Mouse (Mus musculus) liver, embryonic 11.5 days (tissue): Measurements from ENCODE around the gene Fdxacb1. TPM values are rescaled to one million over a fixed set of nuclear protein-coding genes. Genes with fewer than 3 reads are reported as not detected.
A peak's percentile ranks its signal among the peaks of the same experiment; 100 is the strongest.

Experiments used
- ATAC-seq: fragments of 200-750 bp; cut with Nextera tagmentation; replicated peaks from 2 replicates; pipeline ENCODE4 v1.8.0; 2017; ENCODE audit warnings: moderate number of reproducible peaks, mild to moderate bottlenecking, moderate TSS enrichment, moderate library complexity; ENCODE audit not compliant: low FRiP score
- DNase-seq: peaks from one replicate; pipeline ENCODE4 v3.0.0-alpha.2; 2017; ENCODE audit warnings: low spot score
- H3K27ac ChIP-seq: fragments of 300-500 bp; sonication (generic); 2 replicates; pipeline ENCODE4 v1.5.1; 2014; ENCODE audit warnings: mild to moderate bottlenecking, low read depth, low read length, control low read depth
- H3K27me3 ChIP-seq: fragments of 300-500 bp; sonication (generic); replicated peaks from 2 replicates; pipeline ENCODE4 v1.6.1; 2014; ENCODE audit warnings: low read length, mixed read lengths; ENCODE audit not compliant: control insufficient read depth, insufficient read depth
- H3K36me3 ChIP-seq: fragments of 300-500 bp; sonication (generic); 2 replicates; pipeline ENCODE4 v1.6.1; 2014; ENCODE audit warnings: mild to moderate bottlenecking, low read length, moderate library complexity, mixed read lengths; ENCODE audit not compliant: control insufficient read depth, insufficient read depth
- H3K4me1 ChIP-seq: fragments of 300-500 bp; sonication (generic); replicated peaks from 2 replicates; pipeline ENCODE4 v1.6.1; 2014; ENCODE audit warnings: low read length, mixed read lengths; ENCODE audit not compliant: control insufficient read depth, insufficient read depth
- H3K4me2 ChIP-seq: fragments of 300-500 bp; sonication (generic); 2 replicates; pipeline ENCODE4 v1.6.1; 2014; ENCODE audit warnings: mild to moderate bottlenecking, control low read depth, moderate library complexity
- H3K4me3 ChIP-seq: fragments of 300-500 bp; sonication (generic); 2 replicates; pipeline ENCODE4 v1.5.1; 2014; ENCODE audit warnings: low read depth, low read length, control low read depth
- H3K9ac ChIP-seq: fragments of 300-500 bp; sonication (generic); 2 replicates; pipeline ENCODE4 v1.6.1; 2014; ENCODE audit warnings: low read depth, low read length, control low read depth
- H3K9me3 ChIP-seq: fragments of 300-500 bp; sonication (generic); 2 replicates; pipeline ENCODE4 v1.6.1; 2016; ENCODE audit warnings: low read length, inconsistent platforms, mixed read lengths; ENCODE audit not compliant: control insufficient read depth
- WGBS: fragments of 180-500 bp; shearing (Covaris S2); extraction: QIAGEN DNeasy Blood & Tissue Kit; methylation state at CpG from one replicate; pipeline ENCODE4 v1.1.7; 2014; 5-methylcytosine and 5-hydroxymethylcytosine counted together
- polyA plus RNA-seq: library from polyadenylated mRNA; unstranded; fragments of >200 nt; fragmentation: Nextera tagmentation; extraction: Ambion mirVana; gene quantifications from 2 replicates; pipeline ENCODE4 v1.2.1, GENCODE M21; 2014

Fdxacb1 gene
- polyA plus RNA-seq, 1 experiment from 2014 or later: 15.7 TPM

DNA sequence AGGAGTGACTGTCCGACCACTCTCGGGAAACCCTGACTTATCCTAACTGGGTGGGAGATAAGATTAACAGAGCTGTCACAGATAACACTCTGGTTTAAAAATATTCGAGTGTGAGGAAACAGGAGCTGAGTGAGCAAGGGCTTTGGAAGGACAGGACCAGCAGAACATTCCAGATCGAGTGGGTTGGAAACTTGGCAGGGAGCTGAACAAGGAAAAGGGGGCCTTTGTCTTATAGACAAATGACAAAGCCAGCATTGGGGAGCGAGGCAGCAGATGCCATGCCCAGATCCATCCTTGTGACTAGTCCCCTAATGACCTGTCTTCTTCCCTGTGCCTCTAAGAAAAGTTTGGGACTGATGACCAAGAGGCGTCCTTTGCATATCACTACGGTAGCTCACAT is 14.1 kb upstream of the Fdxacb1 start:
- no peaks in the 10 kb centered on the region for H3K9me3 ChIP-seq
- no peak for DNase-seq
- no peak for ATAC-seq
- no peak overlapping the region for H3K4me2 ChIP-seq
- H3K9ac ChIP-seq: no peak overlapping the region
- peaks cover 9% of the 10 kb centered on the region; the same call in 1 of the 2 replicates for H3K27me3 ChIP-seq
- no peak overlapping the region for H3K4me3 ChIP-seq
- no peaks in the 10 kb centered on the region for H3K36me3 ChIP-seq
- H3K4me1 ChIP-seq: 0 out of 2 replicates have a peak, but pooled peaks cover 2% of the 10 kb centered on the region
- 40% methylated on average over 7 of the region's 7 CpGs for WGBS
- no peak overlapping the region for H3K27ac ChIP-seq

DNA sequence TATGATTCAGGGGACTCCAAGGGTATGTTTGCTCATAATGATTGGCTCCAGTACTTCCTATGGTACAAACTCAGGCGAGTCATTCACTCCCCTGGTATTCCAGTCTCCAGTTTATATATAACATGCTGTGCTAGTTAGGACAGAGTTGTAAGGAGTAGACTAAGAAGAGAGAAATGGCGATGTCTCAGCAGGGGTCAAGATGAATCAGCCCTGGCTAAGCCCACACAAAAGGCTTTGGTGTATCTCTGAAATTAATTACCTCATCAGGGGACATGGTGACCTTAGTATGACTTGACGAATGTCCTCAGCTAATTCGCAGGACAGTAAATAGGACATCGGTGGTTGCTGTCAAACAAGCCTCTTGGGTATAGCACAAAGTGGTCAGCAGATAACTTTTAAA is 11.3 kb upstream of the Fdxacb1 start:
- Histone ChIP-seq H3K27me3 (peaks cover 5% of the 10 kb centered on the region; the same call in 1 of the 2 replicates), H3K27ac (no peak overlapping the region), H3K4me1 (0 out of 2 replicates have a peak, but pooled peaks cover 2% of the 10 kb centered on the region), H3K9ac (no peak overlapping the region), H3K4me3 (no peak overlapping the region), H3K4me2 (no peak overlapping the region), H3K36me3 (no peaks in the 10 kb centered on the region), H3K9me3 (no peaks in the 10 kb centered on the region)
- no peak for DNase-seq
- no peak for ATAC-seq
- 61% methylated on average over 5 of the region's 5 CpGs for WGBS

DNA sequence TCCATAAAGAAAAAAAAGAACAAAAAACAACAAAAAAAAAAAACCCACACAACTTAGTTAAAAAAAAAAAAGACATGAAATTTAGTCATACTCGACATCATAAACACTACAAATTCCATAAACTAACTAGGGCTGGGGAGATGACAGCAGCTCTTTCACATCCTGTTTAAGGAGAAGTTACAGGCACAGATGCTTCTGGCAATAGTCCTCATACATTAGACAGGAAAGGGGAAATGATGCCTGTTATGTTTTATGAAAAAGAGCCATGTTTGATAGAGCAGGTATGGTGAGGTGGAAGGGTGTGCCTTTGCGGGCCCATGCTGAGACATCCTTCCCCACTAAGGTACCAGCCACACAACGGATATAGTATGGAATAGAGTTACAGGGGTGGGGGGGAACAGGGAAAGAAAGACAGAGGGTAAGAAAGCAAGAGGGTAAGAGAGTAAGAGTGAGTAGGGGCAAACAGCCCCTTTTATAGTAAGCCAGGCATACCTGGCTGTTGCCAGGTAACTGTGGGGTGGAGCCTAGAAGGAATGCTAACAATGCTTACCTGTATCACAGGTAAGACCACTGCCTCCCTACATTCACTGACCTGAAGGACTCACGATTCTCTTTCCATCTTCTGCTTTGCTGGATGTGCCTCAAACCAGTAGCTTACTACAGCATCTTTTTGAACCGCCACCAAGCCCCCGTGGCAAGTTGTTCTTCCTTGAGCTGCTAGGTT is 6.4 kb upstream of the Fdxacb1 start:
- DNase-seq: no peak
- Histone ChIP-seq H3K4me1 (no peaks in the 10 kb centered on the region), H3K4me2 (no peak overlapping the region), H3K9ac (no peak overlapping the region), H3K27ac (no peak overlapping the region), H3K9me3 (no peaks in the 10 kb centered on the region), H3K36me3 (no peaks in the 10 kb centered on the region), H3K27me3 (no peaks in the 10 kb centered on the region), H3K4me3 (no peak overlapping the region)
- WGBS: 66% methylated on average over 6 of the region's 6 CpGs
- no peak for ATAC-seq

DNA sequence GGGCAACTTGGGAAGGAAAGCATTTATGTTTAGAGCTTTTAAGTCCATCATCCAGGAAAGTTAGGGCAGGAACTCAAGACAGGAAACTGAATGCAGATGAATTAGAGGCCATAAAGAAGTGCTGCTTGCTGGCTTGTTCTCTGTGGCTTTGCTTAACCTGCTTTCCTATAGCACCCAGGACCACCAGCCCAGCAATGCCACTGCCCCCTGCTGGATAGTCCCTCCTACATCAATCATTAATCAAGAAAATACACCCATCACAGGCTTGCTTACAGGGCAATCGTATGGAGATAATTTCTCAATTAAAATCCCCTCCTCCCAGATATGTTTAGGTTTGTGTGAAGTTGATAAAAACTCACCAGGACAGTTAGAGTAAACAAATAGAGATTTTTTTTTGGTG is 4.7 kb upstream of the Fdxacb1 start:
- Histone ChIP-seq H3K9ac (no peak overlapping the region), H3K4me1 (no peaks in the 10 kb centered on the region; the same call in 1 of the 2 replicates), H3K27ac (no peak overlapping the region), H3K27me3 (no peaks in the 10 kb centered on the region), H3K4me2 (no peak overlapping the region), H3K4me3 (no peak overlapping the region), H3K9me3 (no peaks in the 10 kb centered on the region), H3K36me3 (no peaks in the 10 kb centered on the region)
- no peak for ATAC-seq
- DNase-seq: no peak
- WGBS: 68% methylated on average over 1 of the region's 1 CpGs

DNA sequence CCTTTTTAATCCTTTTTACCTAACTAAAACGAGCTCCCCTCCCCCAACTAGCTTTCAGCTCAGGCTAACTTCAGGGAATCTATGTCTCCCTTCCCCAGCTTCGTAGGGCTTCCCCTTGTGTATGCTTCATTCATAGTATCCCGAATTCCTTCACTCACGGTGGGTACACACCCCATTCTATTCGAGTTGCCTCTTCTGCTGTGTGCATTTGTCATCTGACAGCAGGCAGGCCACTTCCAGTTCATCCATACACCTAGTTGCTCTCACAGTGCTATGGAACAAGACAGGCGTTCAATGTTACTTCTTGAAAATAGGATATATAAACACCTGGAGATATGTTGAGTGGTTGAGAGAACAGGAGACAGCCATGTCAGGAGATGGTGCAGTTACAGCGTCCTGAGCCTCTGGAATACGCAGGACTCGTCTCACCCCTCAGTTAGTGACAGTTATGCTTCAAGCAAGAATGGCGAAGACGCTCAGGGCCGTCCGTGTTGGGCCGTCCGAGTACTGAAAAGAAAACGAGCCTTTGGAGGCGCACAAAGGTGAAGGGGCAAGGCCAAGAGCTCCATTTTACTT is 417 bp upstream of the Fdxacb1 start:
- peak overlapping the region; percentile 86 for H3K4me2 ChIP-seq
- peak; percentile 26 for ATAC-seq
- peak overlapping the region; percentile 64 for H3K4me3 ChIP-seq
- H3K9me3 ChIP-seq: no peaks in the 10 kb centered on the region
- 4% methylated on average over 17 of the region's 17 CpGs for whole genome bisulfite sequencing
- H3K27me3 ChIP-seq: no peaks in the 10 kb centered on the region
- no peaks in the 10 kb centered on the region for H3K36me3 ChIP-seq
- H3K4me1 ChIP-seq: peaks cover 8% of the 10 kb centered on the region; the same call in 1 of the 2 replicates
- peak overlapping the region; percentile 76 for H3K9ac ChIP-seq
- DNase-seq: no peak
- peak overlapping the region; percentile 91 for H3K27ac ChIP-seq

DNA sequence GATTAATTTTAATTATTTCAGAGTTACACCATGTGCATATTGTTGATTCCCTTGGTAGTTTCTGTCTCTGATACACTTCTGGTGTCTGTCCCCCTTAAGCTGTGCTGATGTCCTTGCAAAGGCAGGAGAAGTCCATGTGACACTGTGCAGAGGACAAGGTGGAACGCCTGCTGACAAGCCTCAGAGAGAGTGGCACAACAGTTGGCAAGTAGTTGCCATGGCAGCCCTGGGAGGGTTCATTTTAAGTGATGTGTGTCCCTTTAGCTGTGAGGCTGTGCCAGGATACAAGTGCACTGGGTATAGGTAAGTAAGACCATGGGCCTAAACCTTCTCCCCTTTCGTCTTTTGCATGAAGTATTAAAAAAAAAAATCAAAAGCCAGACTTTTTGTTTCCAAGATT is 2.0 kb downstream of the Fdxacb1 start:
- Histone ChIP-seq H3K27me3 (no peaks in the 10 kb centered on the region), H3K4me2 (no peak overlapping the region), H3K4me1 (peaks cover 16% of the 10 kb centered on the region), H3K9me3 (no peaks in the 10 kb centered on the region), H3K9ac (no peak overlapping the region), H3K27ac (no peak overlapping the region), H3K36me3 (no peaks in the 10 kb centered on the region), H3K4me3 (no peak overlapping the region)
- WGBS: 90% methylated on average over 2 of the region's 2 CpGs
- DNase-seq: no peak
- no peak for ATAC-seq

DNA sequence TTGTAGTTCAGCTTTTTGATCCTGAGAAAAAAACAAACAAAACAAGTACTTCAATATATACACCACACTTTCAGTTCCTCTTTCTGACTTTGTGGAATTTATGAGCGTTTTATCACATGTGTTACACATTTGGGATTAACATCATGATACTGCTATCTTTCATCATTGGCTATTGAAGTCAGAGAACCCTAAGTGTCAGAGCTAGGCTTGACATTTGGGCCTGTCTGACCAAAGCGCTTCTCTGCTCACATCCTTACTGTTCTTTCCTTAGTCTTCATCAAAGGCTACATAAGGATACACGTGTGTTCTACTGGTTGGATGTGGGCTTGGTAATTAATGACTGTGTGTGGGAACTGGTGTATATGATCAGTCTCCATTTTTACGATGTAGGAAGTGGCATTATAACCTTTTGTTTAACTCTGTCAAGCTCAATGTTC is 6.0 kb downstream of the Fdxacb1 start:
- Histone ChIP-seq H3K9me3 (no peaks in the 10 kb centered on the region), H3K4me3 (peak overlapping the region; percentile 89; the same call in 1 of the 2 replicates), H3K27ac (no peak overlapping the region; the same call in 1 of the 2 replicates), H3K27me3 (no peaks in the 10 kb centered on the region), H3K9ac (peak overlapping the region; percentile 30; the same call in 1 of the 2 replicates), H3K36me3 (no peaks in the 10 kb centered on the region; the same call in 1 of the 2 replicates), H3K4me2 (peak overlapping the region; percentile 84), H3K4me1 (peaks cover 19% of the 10 kb centered on the region)
- DNase-seq: no peak
- 61% methylated on average over 4 of the region's 4 CpGs for WGBS
- no peak for ATAC-seq

DNA sequence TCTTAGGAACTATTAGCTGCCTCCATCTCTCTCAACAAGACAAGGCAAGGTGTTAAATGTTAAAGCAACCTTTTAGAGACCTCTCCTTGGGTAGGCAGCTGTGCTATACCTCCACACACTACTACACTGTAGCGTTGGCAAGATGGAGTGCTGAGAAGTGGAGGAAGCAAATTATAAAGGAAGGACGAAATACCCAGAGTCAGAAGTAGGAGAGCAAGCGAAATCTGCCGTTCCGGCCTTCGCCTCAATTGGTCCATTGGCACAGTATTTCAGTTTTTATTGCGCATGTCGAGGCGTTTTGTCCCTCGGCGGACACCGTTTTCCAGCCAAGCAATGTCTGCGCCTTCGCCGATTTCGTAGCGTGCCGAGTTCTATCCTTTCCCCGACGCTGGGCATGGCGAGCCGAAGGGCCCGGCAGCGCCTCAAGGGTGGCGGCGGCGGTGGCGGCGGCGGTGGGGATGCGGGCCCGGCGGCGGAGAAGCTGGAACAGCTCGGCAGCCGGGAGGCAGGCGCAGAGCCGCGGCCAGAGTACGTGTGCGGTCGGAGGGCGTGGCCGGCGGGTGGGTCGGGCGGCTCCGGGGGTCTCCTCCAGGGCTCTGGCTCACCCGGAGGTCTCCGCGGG is 7.1 kb downstream of the Fdxacb1 start, which contains the start of the genes Alg9 and 1110032A03Rik:
Gene Alg9 (plus strand): TSS at position 29 of the 622 bp plus-strand sequence.
Gene 1110032A03Rik (minus strand): TSS at position 530 of the 622 bp plus-strand sequence.
- peaks cover 3% of the 10 kb centered on the region for H3K36me3 ChIP-seq
- no peaks in the 10 kb centered on the region for H3K9me3 ChIP-seq
- ATAC-seq (peak; percentile 79), DNase-seq (peak; percentile 89)
- peak within 1 kb of the TSS; percentile 71 for H3K27ac ChIP-seq
- peak within 1 kb of the TSS; percentile 84 for H3K4me2 ChIP-seq
- WGBS: under 1% methylated on average over 51 of the region's 51 CpGs
- peak within 1 kb of the TSS; percentile 89 for H3K4me3 ChIP-seq
- peak within 1 kb of the TSS; percentile 80 for H3K9ac ChIP-seq
- H3K27me3 ChIP-seq: no peaks in the 10 kb centered on the region
- H3K4me1 ChIP-seq: peaks cover 15% of the 10 kb centered on the region
